Mouse (Mus musculus) megakaryocyte, adult 5-6 weeks (primary cell): Measurements from ENCODE around the gene Cmss1. TPM values are rescaled to one million over a fixed set of nuclear protein-coding genes. Genes with fewer than 3 reads are reported as not detected.

Source experiments
- ATAC-seq: 2 replicates; pipeline ENCODE4 v1.8.0; 2016; ENCODE audit warnings: mild to moderate bottlenecking, inconsistent platforms; ENCODE audit not compliant: poor library complexity, severe bottlenecking
- total RNA-seq, 2 experiments: library from RNA; stranded (forward) in 1 of 2; stranded (reverse) in 1 of 2; fragments of 153-499, 151-499 nt in 1 of 2; fragments of 221-1000, 200-1000 nt in 1 of 2; gene quantifications; 2 replicates each; pipeline versions ENCODE4 v1.2.3 to v1.2.4; 2015 to 2017

Cmss1 gene
- total RNA-seq, 2 experiments from 2014 or later, result 4.6 to 18.0 TPM

DNA sequence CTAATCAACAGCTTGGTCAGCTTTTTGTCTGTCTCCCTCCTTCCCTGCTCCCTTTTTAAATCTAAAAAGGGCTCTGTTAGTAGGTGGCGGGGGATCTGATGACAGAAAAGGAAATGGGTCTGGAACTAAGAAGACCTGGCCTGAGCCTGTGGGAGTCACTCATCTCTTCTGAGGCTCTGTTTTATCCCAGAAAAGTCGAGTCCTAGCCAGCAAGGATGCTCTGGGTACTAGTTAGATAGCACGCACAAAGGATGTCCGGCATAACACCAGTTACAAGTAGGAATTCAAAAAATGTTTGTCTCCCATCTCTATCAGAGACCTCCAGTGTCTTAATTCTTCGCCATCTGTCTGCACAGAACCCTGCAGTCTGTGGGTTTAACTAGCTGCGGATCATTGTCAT, 301.2 kb downstream of the Cmss1 start:
- ATAC-seq, result no peak

DNA sequence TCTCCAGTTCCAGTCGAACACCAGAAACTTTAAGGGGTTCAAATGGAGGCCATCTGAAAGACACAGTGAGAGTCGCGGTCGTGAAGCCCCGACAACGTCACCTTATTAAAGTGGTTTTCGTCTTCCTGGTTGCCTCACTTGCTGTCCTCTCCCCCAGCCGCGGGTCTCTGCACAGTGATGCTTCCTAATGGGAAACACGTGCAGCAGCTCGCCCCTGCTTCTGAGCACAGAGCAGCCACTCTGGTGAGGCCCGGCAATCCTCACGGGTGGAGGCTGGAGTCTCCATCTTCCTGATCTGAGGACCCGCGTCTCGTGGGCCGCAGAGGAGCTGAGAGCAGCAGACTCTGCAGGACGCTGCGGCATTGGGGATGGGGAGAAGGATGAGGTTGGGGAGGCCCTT, 302.9 kb downstream of the Cmss1 start:
- no peak for ATAC-seq

DNA sequence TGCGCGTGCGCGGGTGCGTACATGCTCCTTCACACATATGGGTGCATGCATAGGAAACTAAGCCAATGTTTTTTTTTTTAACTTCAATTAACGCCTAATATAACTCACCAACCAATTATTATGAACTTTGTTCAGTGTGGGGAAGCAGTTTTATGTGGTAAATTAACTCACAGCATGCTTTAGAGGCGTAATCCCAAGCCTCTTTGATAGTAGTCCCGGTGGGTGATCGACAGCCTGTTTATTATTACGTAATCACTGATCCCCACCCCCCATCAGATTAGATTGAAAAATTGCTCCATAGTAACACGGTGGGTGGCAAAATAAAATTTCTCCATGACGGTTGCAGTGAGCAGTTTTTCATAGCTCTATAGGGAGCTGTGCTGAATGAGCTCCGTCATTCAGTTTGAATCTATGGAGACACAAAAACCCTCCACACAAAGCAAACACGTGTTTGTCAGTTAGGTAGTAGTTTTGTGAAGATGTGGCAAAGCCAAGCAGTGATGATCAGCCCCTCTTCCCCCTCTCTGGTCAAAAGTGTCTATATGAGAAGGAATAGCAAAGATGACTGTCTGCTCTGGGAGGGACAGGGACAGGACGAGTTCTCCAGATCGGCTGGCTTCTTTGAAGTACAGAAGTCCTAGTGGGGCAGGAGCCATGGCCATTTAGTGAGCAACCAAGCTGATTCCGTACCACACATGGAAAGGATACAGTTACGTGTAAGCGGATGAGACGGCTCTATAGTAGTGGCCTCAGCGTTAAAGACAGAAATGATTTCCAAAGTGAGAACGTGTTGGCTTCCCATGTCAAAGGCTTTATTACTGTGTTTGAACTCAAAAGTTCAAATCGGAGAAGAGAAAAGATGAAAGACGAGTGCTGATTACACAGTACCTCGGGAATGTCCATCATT, 303.6 kb downstream of the Cmss1 start:
- ATAC-seq, result no peak

DNA sequence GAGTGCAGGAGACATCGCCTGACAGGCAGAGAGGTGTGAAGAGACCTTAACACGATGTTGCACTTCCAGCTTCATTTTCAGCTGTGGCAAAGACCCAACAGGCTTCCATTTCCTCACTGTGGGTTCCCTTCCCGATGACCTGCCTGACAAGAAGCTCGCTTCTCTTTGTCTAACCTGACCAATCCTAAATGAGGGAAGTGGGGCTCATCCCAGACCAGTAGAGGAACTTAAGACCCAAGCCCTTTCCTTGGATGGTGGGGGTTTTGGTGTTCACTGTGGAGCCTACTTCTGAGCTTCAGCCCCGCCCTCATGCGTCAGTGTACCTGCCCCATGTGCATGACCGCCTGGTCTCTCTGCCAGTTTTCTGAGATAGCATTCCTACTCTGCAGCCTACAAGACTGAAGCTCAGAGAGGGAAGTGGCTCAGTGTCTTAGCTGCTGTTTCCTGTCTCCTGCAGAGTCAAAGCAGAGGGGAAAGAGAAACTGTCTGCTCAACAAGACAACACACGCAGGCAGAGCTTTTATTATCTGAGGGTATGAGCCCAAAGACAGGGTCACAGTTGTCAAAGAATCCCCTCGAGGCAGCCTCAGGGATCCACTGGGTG, 305.1 kb downstream of the Cmss1 start:
- peak; percentile 80 for ATAC-seq

DNA sequence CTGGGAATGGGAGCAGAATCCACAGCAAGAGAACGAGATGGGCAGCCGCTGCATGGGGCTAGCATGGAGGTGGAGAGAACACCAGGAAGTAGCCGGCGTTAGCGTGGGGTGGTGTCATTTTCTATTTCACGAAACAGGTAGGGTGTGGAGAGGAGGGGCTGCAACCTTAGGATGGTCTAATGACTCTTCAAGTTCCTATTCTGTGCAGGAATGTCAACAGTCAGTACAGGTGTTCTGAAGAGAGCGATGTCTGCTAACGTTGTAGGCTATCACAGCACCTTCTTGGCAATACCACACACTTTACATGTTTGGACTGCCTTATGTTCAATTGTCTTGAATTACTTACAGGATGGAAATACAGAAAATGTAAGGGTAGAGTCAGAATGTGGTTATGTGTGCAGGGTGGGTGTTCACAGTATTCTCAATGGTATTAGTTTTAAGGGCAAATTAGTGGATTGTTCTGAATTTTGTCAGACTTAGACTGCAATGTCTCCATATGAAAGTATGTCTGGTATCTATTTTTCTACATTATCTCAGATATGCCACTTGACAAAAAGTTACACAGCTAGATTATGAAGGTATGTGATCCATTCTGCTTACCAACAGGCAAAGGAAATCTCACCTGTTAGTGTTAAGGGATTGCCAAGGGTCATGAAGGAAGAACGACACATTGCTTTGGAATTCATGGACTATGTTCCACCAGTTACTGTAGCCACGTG, 311.3 kb downstream of the Cmss1 start:
- ATAC-seq, result no peak

DNA sequence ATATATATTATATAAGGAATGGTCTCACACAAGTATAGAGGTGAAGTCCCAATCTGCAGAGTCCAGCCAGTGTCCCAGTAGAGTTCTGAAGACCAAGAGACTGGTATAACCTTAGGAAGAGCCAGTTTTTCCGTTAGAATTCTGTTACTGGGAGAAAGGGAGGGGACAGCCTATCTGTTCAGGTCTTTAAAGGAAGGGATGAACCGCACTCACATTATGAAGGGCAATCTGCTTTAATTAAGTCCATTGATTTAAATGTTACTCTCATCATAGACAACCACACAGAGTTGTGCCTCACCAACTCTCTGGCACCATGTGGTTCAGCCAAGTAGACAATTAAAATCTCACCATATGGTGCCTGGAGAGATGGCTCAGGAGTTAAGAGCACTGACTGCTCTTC, 313.9 kb downstream of the Cmss1 start, which contains the start of gene Tmem30c:
Gene Tmem30c, minus strand, starts transcription at position 101 of the 400 bp plus-strand sequence.
- no peak for ATAC-seq

DNA sequence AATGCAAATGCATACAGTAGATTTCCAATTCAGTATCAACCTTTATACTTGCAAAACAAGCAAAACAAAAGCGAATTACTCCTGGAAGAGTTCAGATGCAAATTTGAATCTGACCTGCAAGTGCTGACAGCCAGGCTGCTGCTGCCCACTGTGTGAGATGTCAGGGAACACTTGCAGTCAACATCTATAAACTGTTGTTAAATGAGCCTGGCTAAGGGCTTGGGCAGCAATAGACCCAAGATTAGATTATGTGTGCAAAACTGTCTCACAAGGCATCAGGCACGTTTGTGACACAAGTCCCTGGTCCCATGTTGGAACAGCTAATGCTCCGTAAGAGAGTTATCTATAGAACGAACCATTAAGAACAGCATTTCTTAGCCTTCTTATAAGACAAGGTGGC, 314.4 kb downstream of the Cmss1 start:
- ATAC-seq, result no peak

DNA sequence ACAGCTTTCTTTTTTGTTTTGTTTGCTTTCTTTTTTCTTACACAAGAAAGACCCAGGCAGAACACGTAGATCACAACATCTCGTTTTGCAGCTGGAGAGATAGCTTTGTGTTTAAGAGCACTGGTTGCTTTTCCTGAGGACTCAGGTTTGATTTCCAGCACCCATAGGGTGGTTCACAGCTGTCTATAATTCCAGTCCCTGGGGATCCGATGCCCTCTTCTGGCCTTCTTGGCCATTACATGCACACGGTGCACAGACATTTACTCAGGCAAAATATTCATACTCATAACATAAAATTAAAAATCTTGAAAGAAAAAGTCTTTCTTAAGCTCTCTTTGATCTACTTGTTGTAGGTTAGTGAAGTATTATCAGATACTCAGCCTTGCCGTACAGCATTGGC, 315.0 kb downstream of the Cmss1 start:
- no peak for ATAC-seq

DNA sequence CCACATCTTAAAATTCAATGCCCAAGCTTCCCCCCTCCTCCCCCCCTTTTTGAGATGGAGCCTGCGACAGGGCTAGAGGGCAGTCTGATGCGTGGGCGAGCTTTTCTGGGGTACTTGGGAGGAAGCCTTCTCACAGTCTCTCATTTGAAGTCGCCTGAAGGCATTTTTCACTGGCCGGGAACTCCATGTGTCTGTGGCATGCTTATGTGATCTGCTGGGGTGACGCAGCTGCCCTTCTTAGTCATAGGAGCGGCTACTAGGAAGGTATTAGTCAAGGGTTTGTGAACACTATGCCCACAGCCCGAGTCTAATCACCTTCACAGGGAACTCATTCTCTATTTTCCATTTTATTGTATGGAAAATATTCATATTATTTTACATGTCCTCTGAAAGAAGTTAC, 325.2 kb downstream of the Cmss1 start:
- ATAC-seq, result no peak

DNA sequence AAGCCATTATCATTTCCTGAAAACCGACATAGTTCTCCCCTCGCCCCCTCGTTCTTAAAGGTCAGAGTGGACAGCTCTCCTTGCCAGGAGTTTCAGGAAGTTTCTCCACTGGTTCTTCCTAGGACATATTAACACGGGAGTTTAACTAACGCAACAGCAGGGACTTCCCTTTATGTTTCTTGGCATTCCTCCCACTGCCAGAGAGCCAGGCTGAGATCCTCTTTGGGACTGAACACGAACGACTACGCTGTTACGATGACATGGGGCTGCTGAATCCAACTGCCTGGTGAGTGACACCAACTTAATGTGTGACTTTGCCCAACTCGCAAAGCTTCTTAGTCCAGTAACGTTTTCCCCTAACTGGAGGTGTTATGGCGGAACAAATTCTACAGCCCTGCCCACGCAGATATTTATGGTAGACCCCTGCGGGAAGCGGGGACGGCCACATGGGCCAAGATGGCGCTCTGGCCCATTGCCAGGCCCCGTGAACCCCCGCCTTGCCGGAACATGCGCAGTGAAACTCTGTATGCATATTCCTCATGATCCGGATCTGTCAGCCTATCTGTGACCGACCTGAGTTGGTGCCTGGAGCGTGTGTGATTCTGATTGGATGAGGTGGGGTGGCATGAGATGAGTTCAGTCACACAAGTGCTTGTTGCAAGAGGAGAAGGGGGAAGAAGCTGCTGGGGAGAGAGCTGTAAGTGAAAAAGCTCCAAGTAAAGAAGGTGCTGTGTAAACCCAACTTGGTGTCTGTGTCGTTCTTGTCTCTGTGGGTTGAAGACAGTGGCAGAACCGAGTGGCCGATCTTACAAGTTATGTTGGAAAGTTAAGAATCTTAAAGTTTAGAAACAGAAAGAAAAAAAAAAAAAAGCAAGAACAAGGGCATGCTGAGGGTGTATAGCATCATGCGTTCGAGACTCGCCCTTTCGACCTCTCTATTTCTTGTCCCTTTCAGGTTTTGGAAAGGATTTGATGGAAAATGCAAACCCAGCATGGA, 326.1 kb downstream of the Cmss1 start:
- ATAC-seq, result peak; percentile 51; the same call in 1 of the 2 replicates

DNA sequence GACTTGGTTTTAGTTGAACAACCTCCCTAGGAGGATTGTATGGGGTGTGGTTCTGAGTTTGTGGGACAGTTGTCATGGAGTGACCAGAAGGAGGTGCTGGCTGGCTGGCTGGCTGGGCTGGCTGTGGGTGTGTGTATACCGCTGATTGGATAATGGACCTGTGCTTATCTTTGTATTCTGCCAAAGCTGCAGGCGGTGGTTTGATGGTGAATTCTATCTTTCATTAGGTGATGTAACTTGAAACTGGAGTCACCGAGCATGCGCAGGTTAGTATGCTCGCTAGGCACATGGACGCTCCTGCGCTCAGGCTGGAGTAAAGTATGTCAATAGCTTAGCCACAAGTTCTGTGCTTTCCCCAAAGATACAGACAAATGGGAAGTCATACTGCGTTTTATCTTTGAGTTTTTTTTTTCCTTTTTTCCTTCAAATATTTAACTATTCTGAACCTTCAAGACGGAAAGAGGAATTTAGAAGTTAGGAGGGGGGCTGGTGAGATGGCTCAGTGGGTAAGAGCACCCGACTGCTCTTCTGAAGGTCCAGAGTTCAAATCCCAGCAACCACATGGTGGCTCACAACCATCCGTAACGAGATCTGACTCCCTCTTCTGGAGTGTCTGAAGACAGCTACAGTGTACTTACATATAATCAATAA, 327.6 kb downstream of the Cmss1 start:
- no peak for ATAC-seq

DNA sequence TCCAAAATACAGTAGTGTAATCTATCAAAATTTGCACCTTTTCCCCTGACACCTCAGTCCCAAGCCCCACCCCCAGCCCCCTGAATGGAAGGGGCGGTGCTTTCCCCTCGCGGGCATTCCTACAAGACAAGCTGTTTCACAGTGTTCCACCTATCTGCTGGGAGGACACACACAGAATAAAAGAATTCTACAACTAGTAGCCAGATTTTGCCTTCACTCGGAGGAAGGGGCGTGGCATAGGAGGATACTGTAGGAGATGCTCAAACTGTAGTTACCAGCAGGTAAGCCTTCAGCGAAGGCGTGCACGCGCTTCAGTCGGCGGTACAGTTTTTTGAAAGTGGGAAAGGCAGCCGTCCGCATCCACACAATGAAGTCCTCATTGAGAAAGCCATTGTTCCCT, 336.9 kb downstream of the Cmss1 start:
- ATAC-seq, result no peak

DNA sequence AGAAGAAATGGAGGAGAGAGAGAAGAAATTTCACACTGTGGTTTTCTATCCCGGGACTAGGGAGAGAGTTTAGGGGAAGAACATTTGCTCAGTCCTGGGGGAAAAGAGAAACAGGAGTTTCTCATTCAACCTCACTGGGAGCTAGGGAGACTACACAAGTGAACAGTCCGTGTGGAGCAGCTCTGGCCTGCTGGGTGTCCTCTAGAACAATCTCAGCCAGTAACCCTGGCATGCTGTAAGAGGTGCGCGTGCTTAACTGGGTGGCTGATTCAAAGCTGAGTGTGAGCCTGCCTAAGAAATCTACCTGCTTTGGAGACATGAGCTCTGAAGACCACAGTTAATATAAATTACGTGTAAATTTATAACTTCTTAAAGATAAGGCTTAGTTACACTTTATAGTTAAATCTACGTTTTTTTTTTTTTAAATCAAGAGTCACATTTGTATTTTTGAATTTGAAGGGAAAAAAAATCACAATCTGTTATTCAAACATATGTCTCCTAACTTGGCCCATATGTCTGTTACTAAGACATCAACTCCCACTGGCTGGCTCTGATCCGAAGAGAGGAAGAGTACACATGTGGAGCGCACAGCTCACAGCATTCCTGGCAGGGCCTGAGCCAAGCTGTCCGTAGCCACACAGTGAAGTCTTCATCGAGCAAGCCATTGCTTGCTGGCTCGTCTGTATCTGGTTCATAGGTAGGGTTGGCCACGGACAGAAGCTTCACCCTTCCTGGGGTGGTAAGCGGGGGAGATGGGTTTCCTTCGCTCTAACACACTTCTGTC, 338.4 kb downstream of the Cmss1 start:
- ATAC-seq, result no peak

DNA sequence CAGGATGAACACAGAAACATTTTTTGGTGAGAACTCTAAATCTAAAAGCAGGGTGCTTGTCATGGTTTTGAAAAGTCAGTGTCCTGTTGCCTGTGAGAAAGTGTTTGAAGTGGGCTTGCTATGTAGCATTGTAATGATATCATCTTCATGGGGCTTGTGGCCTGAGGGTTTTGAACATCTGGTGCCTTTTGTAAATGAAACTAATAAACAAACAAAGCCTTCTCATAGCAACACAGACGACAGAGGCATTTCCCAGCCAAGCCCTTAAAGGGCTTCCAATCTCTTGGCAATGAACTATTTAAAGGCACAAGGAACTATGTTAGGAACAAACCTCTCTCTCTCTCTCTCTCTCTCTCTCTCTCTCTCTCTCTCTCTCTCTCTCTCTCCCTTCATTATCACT, 339.6 kb downstream of the Cmss1 start:
- no peak for ATAC-seq

DNA sequence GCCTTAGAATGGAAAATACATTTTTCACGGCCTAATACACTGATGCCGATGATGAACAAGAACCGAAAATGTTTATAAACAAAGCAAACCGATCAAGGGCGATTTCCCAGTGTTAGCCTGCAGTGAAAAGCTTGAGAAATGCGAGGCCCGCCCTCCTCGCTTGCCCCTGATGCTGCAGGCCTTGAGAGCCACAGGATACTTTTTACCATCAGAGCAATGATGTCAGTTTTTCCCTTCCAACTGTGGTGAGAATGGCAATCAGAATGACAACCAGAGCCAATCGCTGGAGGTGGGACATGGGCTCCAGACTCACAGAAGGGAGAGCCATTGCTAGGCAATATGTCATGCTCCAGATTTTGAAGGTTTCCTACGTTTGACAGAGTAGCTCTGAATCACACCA, 346.5 kb downstream of the Cmss1 start:
- ATAC-seq, result no peak

DNA sequence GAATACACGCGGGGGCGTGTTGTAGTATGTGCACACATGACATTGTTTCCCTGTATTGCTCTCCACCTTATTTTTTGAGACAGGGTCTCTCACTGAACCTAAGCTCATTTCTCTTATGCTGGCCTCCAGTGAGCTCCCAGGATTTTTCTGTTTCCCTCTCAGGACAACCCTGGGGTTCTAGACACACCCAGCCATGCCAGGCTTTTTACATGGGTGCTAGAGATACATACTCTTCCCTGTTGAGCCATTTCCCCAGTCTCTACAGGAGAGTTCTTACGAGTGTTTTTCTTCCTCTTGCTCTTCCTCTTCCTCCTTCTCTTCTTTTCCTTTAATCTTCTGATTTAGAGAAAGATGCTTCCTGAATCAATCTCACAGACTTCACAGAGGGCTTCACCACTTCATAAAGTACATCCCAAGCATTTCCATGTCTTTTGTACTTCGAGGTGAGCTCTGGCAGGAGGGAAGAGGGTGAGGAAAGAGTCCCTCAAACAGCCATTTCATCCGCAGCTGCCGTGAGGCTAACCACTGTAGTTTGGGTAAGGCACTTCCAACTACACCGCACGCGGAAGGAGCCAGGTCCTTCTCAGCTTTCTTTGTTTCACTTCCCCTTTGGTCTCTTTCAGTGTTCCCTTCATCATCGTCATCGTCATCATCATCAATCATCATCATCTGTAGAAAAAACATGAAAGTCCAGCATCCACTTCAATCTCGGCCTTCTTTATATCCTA, 347.1 kb downstream of the Cmss1 start:
- ATAC-seq, result peak; percentile 91
